In the genomic region with DNA sequence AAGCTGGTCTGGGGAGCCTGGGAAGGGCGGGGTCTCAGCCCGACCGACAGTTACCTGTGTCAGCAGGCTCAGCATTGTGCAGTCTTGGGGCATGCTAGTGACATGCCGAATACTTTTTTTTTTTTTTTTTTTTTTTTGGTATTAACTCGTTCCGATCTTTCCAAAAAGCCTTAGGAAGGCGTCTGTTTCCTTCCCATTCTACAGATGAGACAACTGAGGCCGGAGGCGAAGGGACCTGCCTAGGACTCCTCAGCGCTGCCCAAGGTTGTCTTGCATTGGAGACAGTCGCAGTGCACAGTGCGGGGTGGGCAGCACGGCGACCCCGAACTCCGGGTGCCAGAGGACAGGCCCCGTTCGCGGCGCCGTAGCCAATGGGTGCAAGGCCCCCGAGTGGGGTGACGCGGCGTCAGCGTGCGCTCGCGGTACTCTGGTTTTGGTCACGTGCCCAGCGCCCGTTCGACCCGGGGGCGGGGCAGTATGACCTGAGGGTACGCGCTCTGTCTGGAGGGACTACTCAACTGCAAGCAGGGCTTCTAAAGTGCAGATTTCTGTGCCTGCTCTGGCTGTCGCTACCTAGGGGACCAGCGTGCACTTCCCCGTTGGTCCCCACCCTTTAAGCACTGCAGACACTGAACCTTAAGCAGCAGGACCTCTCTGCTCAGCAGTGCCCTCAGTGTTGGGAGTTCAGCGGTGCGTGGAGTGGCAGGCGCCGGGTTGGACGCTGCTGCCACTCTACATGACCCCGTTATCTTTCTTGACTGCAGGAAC, we compare ENCODE assay signal across 8 mouse cellular contexts. TPM values are rescaled to one million over a fixed set of nuclear protein-coding genes. Genes with fewer than 3 reads are reported as not detected.
DNase-seq lines count a peak whose midpoint lies in the region; ATAC-seq and TF ChIP-seq lines count a peak whose summit lies in the region.

TSS of gene Srebf1 (minus strand) at position 113 of the 768 bp plus-strand sequence.

- 0 out of 2 replicates have a peak within 1 kb of the TSS, but pooled peaks have one; percentile 10 for H3K9ac ChIP-seq in forebrain, embryonic 15.5 days (replicated peaks)
- H3K9ac ChIP-seq in lung, embryonic 14.5 days: peak within 1 kb of the TSS; percentile 54

- H3K4me2 ChIP-seq in forebrain, embryonic 15.5 days (replicated peaks): peak within 1 kb of the TSS; percentile 49
- H3K4me2 ChIP-seq in lung, embryonic 14.5 days: peak within 1 kb of the TSS; percentile 75

- TF ChIP-seq CTCF in E14TG2a.4 (conservative IDR thresholded peaks at IDR 0.05; ENCODE audit: low read length): no peak
- peak; percentile 63 for TF ChIP-seq CTCF in layer of hippocampus, adult 2 months (conservative IDR thresholded peaks at IDR 0.05)
- TF ChIP-seq CTCF in lung, embryonic 14.5 days (IDR thresholded peaks at IDR 0.05; ENCODE audit: low read depth): peak; percentile 47

- peak; percentile 55 for ATAC-seq in forebrain, embryonic 15.5 days (replicated peaks)
- peak; percentile 71 for ATAC-seq in lung, embryonic 14.5 days (ENCODE audit: insufficient read depth)
- peak; percentile 65 for ATAC-seq in neutrophil, adult 5-6 weeks (ENCODE audit: extremely low read depth, insufficient number of reproducible peaks, low FRiP score, poor library complexity, severe bottlenecking)

- intact Hi-C loops in heart, postnatal 25 days (cut with DNase I): no loop called here

- peak within 1 kb of the TSS; percentile 86 for H3K4me3 ChIP-seq in E14TG2a.4 (replicated peaks; ENCODE audit: low read length)
- peak within 1 kb of the TSS; percentile 27 for H3K4me3 ChIP-seq in forebrain, embryonic 15.5 days
- peak within 1 kb of the TSS; percentile 60 for H3K4me3 ChIP-seq in layer of hippocampus, adult 2 months
- H3K4me3 ChIP-seq in lung, embryonic 14.5 days (ENCODE audit: low read depth, low read length): peak within 1 kb of the TSS; percentile 38

- H3K27ac ChIP-seq in forebrain, embryonic 15.5 days (replicated peaks): peak within 1 kb of the TSS; percentile 5; the same call in 1 of the 2 replicates
- peak within 1 kb of the TSS; percentile 89 for H3K27ac ChIP-seq in layer of hippocampus, adult 2 months
- peak within 1 kb of the TSS; percentile 82 for H3K27ac ChIP-seq in lung, embryonic 14.5 days (ENCODE audit: low read depth)

- DNase-seq in cerebellum, adult 11 months: peak; percentile 60
- peak; percentile 67 for DNase-seq in heart, postnatal 25 days (ENCODE audit: low spot score)
- peak; percentile 55 to 73 for DNase-seq in layer of hippocampus, adult 2 months (ENCODE audit: low spot score in 2 of 2)
- DNase-seq in lung, embryonic 14.5 days: peak; percentile 90
- peak; percentile 71 to 78 for DNase-seq in thymus, adult 18-20 months

- H3K4me1 ChIP-seq in E14TG2a.4 (replicated peaks; ENCODE audit: low read depth, low read length): peaks cover 65% of the 10 kb centered on the region
- H3K4me1 ChIP-seq in forebrain, embryonic 15.5 days: peaks cover 34% of the 10 kb centered on the region
- peaks cover 14% of the 10 kb centered on the region for H3K4me1 ChIP-seq in lung, embryonic 14.5 days (ENCODE audit: insufficient read depth)

- H3K36me3 ChIP-seq in E14TG2a.4 (ENCODE audit: insufficient read depth, low read length): peaks cover 18% of the 10 kb centered on the region
- no peaks in the 10 kb centered on the region for H3K36me3 ChIP-seq in forebrain, embryonic 15.5 days
- peaks cover 9% of the 10 kb centered on the region; the same call in 1 of the 2 replicates for H3K36me3 ChIP-seq in lung, embryonic 14.5 days (ENCODE audit: insufficient read depth)

- H3K9me3 ChIP-seq in E14TG2a.4 (ENCODE audit: low read length): no peaks in the 10 kb centered on the region
- H3K9me3 ChIP-seq in forebrain, embryonic 15.5 days: no peaks in the 10 kb centered on the region
- H3K9me3 ChIP-seq in lung, embryonic 14.5 days (ENCODE audit: low read depth, low read length): no peaks in the 10 kb centered on the region

- WGBS in forebrain, embryonic 15.5 days: 5% methylated on average over 46 of the region's 46 CpGs
- WGBS in lung, embryonic 14.5 days: 4% methylated on average over 46 of the region's 46 CpGs

- peaks cover 4% of the 10 kb centered on the region; the same call in 1 of the 2 replicates for H3K27me3 ChIP-seq in E14TG2a.4 (ENCODE audit: insufficient read depth, low read length)
- H3K27me3 ChIP-seq in forebrain, embryonic 15.5 days: no peaks in the 10 kb centered on the region
- no peaks in the 10 kb centered on the region for H3K27me3 ChIP-seq in lung, embryonic 14.5 days (ENCODE audit: insufficient read depth, low read length)

RNA-seq across cellular contexts. Expression of gene Srebf1, which starts in this region (rescaled TPM):
- polyA plus RNA-seq in forebrain, embryonic 15.5 days (2015; fragmentation: Nextera tagmentation; extraction: Ambion mirVana): 48.2 and 52.7 TPM in 2 replicates
- total RNA-seq in heart, postnatal 25 days (2021): 10 to 100 TPM; 30.7 to 38.3 TPM
- total RNA-seq in layer of hippocampus, adult 2 months (2021): 10 to 100 TPM; 64.2 to 70.8 TPM
- polyA plus RNA-seq in lung, embryonic 14.5 days (2014; fragmentation: Nextera tagmentation; extraction: Ambion mirVana): 73.9 and 77.2 TPM in 2 replicates
- total RNA-seq in neutrophil, adult 5-6 weeks (2017): 30.3 and 32.2 TPM in 2 replicates

Comparison
In these comparisons a context has a peak if more than half of its experiments do, and no peak if none do; other contexts are left out.
1. Peak in every context shown above with its lines: DNase-seq, ATAC-seq, H3K4me3 ChIP-seq and H3K27ac ChIP-seq.
2. H3K4me3 ChIP-seq: peak in every context shown above with its lines; median percentile 86 in E14TG2a.4; 60 in layer of hippocampus, adult 2 months; 38 in lung, embryonic 14.5 days; 27 in forebrain, embryonic 15.5 days.
3. H3K27ac ChIP-seq: peak in every context shown above with its lines; median percentile 89 in layer of hippocampus, adult 2 months; 82 in lung, embryonic 14.5 days; 5 in forebrain, embryonic 15.5 days.